Mouse (Mus musculus) ZHBTc4 (cell line): ENCODE results near the gene Calu.
"Not testable (repeated sequence)": the region's sequence is repeated elsewhere in the genome, so short reads cannot be mapped to it uniquely, and the experiment has no call there.

ENCODE experiments used
- DNase-seq: peaks from one replicate; pipeline ENCODE4 v3.0.0-alpha.2; 2011; ENCODE audit warnings: low read depth, low spot score

Gene Calu

GRCm38 (mm10) chr6:29347665-29348370 is at the start of gene Calu:
Calu (plus strand) TSS chr6:29348069.
- DNase-seq, result peak; percentile 100

- DNase-seq, result no peak
These were observed 48.8 kb upstream of the Calu start for GRCm38 (mm10) chr6:29299112-29299511.

DNA sequence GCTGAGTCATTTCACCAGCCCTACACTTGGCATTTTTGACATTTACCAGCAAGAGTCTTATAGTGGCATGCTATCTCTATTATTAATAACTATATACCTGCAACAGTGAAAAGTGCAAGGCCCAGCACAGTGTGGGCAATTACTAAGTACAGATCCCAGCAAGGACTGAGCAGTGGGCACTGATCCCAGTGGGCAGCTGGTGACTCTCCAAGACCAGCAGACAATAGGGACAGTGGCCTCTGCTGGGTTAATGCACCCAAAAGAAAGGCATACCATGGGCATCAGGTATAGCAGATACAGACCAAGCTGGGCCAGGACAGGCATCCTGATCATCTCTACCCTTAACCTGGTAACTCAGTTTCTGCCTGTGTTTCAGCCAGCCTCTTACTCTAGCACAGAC is 44.6 kb upstream of the Calu start:
- DNase-seq, result no peak

GRCm38 (mm10) chr6:29303726-29304125 is 44.1 kb upstream of the Calu start:
- DNase-seq, result no peak

GRCm38 (mm10) chr6:29305462-29305861 is 42.4 kb upstream of the Calu start:
- DNase-seq, result peak; percentile 62

DNA sequence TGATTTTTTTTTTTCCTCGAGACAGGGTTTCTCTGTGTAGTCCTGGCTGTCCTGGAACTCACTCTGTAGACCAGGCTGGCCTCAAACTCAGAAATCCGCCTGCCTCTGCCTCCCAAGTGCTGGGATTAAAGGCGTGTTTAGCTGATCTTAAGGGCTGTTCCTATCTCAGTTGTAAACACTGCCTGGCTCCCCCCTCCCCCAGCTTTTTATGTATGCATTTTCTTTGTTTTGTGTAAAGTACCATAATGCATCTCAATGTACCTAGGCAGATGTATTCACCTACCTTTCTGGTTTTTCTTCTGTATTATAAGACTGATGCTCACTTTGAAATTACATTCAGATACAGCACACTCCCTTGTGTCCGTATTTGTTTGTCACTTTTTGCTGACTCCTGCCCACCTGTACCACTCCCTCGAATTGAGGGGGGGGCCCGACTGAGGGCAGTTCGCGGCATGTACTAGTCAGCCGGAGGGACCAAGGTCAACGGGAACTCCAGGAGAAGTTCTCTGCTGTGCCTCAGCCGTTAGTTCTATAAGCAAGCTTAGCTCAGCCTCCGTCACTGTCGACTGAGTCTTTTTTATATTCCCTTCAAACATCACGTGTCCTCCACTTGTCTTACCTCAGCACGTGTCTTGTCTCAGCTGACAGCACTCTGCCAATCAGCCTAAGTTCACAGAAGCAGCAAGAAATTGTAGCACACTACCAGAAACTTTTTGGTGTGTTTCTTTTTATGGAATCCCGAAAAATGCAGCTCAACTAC is 38.8 kb upstream of the Calu start:
- peak; percentile 51 for DNase-seq

DNA sequence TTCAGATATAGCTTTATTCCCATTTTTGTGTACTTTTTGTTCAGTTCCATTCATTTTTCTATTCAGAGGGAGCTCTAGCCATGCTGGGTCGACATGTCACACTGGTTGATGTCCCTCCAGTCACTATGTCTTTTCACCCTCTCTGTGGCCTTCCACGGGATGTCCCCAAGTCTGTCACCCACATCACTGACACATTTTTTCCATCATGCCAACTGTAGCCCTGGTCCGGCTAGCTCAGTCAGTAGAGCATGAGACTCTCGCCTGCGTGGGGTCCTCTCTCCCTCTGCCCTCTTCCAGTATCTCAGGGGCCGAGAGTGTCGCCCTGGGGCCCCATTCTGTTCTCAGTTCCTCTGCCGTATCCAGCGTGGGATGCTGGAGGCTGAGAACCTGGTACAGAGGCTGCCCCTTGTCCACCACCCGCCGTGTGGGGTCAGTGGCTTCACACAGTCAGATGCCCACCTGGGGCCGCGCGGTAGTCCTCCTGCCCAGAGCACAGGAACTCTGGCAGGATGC is 34.1 kb upstream of the Calu start:
- no peak for DNase-seq

DNA sequence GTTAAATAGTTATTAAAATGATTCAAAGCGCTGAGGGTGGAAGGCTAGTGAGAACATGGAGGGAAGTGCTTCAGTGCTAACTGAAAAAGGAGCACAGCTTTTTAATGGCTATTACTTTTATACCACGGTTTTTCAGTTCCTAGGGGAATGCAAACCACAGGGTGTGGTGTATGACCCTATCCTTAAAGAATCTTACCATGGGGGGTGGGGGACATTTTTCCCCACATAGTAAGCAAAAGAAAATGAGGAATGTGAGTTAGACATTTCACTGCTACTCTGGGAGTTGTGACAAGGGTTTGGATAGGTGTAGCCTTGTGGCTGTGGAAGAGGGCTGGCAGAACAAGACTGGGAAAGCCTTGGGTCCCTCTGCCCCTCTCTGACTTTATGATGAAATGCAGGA is 30.6 kb upstream of the Calu start:
- DNase-seq, result peak; percentile 37

- DNase-seq, result no peak
These were observed 29.9 kb upstream of the Calu start for GRCm38 (mm10) chr6:29317941-29318340.

DNA sequence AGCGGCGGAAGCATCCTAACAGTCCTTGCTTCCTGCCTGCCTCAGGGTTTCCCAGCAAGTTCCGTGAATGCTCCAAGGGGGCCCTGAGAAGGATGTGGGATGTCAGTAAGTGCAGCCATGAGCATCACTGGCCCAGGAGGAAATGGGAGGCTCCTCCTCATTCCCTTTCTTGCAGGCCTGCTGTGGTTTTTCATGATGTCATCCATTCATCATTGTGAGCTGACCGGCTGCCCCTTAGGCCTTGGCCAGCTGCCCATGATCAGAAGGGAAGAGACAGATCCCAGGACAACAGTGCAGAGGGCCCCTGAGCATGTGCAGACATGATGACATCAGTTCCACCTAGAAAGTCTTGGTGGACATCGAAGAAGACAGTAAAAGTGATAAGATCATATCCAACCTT is 29.0 kb upstream of the Calu start, which contains the start of gene Fam71f1:
Fam71f1 (plus strand) TSS at position 262 of the 400 bp plus-strand sequence.
- no peak for DNase-seq

GRCm38 (mm10) chr6:29321586-29321985 is 26.3 kb upstream of the Calu start:
- peak; percentile 5 for DNase-seq

DNA sequence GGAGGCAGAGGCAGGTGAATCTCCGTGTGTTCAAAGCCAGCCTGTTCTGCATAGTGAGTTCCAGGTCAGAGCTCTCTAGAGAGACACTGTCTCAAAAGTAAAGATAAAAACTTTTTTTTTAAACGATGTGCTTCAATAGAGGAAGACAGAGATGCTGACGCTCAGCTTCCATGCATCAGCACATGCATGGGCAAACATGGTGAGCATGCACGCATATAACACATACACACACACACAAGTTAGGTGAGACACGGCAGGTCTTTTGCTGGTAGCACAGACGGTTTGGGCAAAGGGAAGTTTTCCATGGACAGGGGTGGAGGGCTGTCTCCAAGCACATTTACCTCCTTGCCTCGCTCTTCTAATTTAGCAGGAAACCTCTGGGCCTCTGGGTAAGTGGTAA is 25.7 kb upstream of the Calu start:
- DNase-seq, result no peak

GRCm38 (mm10) chr6:29322735-29323134 is 25.1 kb upstream of the Calu start:
- DNase-seq, result no peak

GRCm38 (mm10) chr6:29326961-29327360 is 20.9 kb upstream of the Calu start:
- no peak for DNase-seq

DNA sequence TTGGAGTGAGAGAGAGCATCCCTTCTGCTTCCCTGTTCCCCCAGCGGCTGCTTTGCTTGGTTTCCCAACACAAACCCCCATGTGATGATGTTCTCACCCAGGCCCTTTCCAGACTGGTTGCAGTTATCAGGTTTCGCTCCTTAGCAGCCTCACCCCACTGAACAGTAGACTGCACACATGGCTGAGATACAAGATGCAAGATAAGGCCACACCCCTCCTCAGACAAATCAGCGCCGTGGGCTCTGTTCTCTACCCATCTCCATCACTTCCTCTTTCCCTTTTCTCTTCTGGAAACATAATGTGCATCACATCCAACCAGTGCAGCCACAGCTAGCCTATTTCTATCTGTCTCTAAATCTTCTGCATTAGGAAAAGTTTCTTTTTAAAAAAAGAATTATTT is 18.4 kb upstream of the Calu start:
- no peak for DNase-seq

DNA sequence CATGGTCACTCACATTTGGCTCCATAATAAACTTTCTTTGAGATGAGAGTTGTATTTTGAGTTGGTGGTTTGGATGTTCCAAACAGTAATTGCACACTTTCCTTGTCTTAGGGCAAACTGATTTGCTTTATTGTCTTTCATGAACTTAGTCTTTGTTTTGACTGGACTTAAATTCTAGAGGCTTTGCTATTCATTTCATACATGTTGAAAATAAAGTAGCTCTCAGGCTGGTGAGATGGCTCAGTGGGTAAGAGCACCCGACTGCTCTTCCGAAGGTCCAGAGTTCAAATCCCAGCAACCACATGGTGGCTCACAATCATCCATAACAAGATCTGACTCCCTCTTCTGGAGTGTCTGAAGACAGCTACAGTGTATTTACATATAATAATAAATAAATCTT is 1.4 kb upstream of the Calu start:
- DNase-seq, result not testable (repeated sequence)

DNA sequence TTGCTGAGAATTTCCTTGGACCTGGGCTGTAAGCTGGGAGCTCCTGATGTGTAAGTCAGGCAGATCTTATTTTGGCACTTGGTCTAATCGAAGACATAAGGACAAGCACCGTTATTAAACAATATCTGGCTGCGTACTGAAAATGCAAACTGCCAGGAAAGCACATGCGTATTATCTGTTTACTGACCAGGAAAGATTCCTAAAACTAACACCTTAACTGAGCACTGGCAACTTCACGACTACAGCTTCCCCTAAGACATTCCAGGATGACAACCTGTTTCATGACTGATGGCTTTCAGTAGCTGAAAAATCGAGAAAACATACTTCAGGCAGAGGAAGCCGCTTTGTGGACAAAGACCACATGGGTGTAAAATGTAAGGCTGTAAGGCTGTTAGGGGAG is 680 bp upstream of the Calu start:
- no peak for DNase-seq

- DNase-seq, result no peak
These were observed 479 bp downstream of the Calu start for GRCm38 (mm10) chr6:29348371-29348724.

DNA sequence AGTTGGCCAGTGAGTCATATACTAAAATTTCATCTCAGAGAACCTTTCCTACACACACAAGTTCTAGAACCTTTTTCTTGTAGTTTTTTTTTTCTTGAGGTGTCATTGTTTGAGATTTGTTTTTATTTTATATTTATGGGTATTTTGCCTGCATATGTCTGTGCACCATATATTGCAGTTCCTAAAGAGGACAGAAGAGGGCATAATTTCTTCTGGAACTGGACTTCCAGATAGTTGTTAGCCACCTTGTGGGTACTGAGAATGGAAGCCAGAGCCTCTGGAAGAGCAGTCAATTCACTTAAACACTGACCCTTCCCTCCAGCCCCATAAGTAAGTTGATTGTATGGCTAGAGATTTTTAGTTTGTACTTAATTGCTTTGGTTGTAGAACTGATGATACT is 3.7 kb downstream of the Calu start:
- peak; percentile 70 for DNase-seq

- DNase-seq, result no peak
These were observed 4.9 kb downstream of the Calu start for GRCm38 (mm10) chr6:29352816-29353215.

DNA sequence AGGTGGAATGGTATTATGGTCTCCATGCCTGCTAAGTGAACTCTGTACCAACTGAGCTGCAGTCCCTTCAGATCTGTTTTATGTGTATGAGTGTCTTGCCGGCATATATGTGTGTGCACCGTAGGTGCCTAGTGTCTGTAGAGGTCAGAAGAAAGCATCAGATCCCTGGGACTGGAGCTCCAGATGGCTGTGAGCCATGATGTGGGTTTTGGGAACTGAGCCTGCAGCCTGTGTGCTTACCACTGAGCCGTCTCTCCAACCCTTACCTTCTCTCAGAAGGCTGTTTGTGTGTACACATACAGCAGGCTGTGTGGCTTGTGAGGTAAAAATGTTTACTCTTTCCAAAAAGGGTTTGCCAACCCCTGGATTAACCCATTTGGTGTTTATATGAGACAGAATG is 11.5 kb downstream of the Calu start:
- no peak for DNase-seq

DNA sequence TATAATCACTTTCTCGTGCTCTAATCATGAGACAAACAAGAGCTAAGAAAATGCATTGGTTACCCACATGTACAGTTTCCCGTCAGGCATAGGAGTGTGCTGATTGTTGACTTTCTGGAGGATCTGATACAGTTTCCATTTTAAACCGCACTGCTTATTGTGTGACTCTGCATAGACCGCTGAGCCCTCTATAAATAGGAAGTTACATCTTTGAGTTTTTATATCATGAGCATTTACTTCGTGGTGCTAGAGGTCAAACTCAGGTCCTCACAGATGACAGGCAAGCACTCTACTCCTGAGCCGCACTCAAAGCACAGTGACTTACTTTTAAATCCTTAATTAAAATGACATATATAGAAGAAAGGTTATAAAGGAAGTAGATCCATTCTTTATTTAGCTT is 12.3 kb downstream of the Calu start:
- DNase-seq, result no peak
